Mouse (Mus musculus) testis, postnatal 14 days (tissue): Measurements from ENCODE around the gene Kmo.

Experiments used
- DNase-seq: peaks from one replicate; pipeline ENCODE4 v3.0.0; 2021; ENCODE audit warnings: low spot score

Kmo gene

DNA sequence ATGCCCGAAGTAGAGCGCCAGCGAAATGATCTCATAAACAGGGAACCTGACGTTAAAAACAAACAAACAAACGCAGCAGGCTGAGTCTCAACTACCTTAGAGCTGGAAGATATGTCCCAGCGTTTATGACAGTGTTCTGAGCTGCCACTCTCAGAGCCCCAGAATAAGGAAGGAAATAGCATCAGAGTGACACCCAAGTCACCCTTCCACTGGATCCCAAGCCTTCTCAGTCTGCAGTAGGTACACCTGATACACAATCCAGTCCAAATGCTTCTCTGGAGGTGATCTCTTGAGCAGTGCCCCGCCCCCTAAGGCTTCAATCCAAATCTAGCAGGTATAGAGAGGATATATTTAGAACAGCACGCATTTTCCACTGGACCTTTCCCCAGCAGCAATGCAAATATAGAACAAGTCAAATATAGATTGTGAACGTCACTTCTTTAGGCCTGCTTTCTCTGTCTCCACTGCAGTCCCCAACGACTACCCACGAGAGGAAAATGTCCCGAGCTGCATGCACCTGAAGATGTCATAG, 73.3 kb downstream of the Kmo start:
- no peak for DNase-seq

GRCm38 (mm10) chr1:175698293-175698692, 78.1 kb downstream of the Kmo start, which contains the start of gene Wdr64:
Gene Wdr64 (plus strand): TSS chr1:175698593.
- no peak for DNase-seq

DNA sequence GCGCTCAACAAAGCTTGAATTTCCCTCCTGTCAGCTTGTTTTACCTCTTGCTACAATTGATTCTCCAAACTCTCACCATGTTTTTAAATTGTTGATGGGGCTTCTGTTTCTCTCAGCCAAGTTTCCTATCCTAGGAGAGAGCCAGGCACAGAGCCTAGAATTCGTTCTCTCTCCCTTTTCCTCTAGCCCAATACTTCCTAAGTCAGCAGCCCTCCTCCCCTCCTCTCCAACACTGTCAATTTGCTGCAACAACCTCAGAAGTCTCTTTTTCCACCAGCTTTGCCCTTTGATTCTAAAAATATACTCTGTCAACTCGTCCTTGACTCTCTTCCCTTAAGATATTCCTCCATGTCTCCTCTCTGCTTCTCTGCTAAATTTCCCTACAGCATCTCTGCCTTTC, 79.2 kb downstream of the Kmo start:
- no peak for DNase-seq

DNA sequence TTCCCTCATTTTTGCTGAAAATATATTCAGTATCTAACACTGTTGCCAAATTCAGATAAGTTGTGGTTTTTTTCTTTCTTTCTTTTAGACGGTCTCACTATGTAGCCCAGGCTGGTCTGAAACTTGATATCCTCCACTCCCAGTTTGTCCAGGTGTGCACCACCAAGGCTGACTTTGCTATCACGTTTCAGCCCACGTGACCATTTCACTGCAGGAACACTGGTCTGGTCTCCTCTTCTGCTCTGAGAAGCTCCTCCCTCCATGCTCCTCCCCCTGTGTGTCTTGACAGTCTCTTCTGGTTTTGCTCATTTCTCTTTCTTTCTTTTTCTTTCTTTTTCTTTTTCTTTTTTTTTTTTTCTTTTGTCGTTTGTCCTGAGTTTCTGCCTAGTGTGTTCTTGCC, 79.6 kb downstream of the Kmo start:
- DNase-seq, result peak; percentile 52

DNA sequence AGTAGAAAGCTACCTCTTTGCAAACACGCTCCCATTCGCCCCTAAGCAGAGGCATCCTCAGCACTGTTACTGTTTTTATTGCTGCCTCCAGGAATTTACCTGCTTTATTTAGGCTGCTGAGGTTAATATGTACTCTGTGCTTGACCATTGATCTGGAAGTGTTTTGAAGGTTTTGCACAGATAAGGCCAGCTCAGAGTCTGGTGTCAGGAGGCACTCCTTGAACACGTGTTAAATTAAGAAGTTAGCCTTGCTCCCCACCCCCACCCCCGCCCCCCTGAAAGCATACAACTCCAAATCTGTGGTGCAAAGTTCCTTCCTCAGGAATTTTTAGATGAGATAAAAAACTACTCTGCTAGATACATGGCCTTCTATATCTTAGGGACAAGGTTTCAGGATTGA, 81.0 kb downstream of the Kmo start:
- no peak for DNase-seq

DNA sequence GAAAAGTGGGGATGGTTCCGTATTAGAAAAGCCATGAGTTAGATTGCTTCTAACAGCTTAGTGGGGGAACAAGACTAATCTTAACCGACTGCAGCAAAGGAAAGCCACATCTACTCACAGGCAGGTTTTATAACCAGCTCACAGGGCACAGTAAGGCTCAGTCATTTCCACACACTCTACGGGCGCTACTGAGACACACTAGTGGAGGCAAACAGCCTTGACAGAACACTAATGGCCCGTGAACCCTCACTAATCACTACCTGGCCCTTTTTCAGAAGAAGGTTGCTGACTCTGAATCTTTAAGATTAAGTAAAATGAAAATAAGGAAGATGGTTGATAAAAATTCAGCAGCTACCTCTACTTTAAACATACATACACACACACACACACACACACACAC, 87.4 kb downstream of the Kmo start:
- DNase-seq, result no peak

GRCm38 (mm10) chr1:175708013-175708412, 87.8 kb downstream of the Kmo start:
- no peak for DNase-seq
